Mouse (Mus musculus) hindbrain, postnatal 0 days (tissue): ENCODE results near the gene Mastl. TPM values are rescaled to one million over a fixed set of nuclear protein-coding genes. Genes with fewer than 3 reads are reported as not detected.

Experiments
- ATAC-seq: fragments of 200-750 bp; cut with Nextera tagmentation; 2 replicates; pipeline ENCODE4 v1.8.0; 2017; ENCODE audit warnings: mild to moderate bottlenecking, moderate TSS enrichment, moderate library complexity
- DNase-seq: peaks from one replicate; pipeline ENCODE4 v3.0.0-alpha.2; 2015; ENCODE audit warnings: low spot score
- H3K27ac ChIP-seq: fragments of 300-500 bp; sonication (generic); 2 replicates; pipeline ENCODE4 v1.5.1; 2014; ENCODE audit warnings: mild to moderate bottlenecking
- H3K27me3 ChIP-seq: fragments of 300-500 bp; sonication (generic); 2 replicates; pipeline ENCODE4 v1.6.1; 2014; ENCODE audit warnings: low read length, mixed read lengths; ENCODE audit not compliant: insufficient read depth
- H3K36me3 ChIP-seq: fragments of 300-500 bp; sonication (generic); 2 replicates; pipeline ENCODE4 v1.6.1; 2014; ENCODE audit warnings: low read length, mixed read lengths; ENCODE audit not compliant: insufficient read depth
- H3K4me1 ChIP-seq: fragments of 300-500 bp; sonication (generic); 2 replicates; pipeline ENCODE4 v1.6.1; 2014; ENCODE audit warnings: antibody characterized with exemption, low read length, mixed read lengths; ENCODE audit not compliant: insufficient read depth
- H3K4me2 ChIP-seq: fragments of 300-500 bp; sonication (generic); 2 replicates; pipeline ENCODE4 v1.6.1; 2014; ENCODE audit warnings: low read depth, mild to moderate bottlenecking, low read length, moderate library complexity, mixed read lengths
- H3K4me3 ChIP-seq: fragments of 300-500 bp; sonication (generic); 2 replicates; pipeline ENCODE4 v1.5.1; 2014; ENCODE audit warnings: low read length
- H3K9ac ChIP-seq: fragments of 300-500 bp; sonication (generic); replicated peaks from 2 replicates; pipeline ENCODE4 v1.6.1; 2014; ENCODE audit warnings: mild to moderate bottlenecking, low read length, moderate library complexity, mixed read lengths
- H3K9me3 ChIP-seq: fragments of 300-500 bp; sonication (generic); 2 replicates; pipeline ENCODE4 v1.6.1; 2016; ENCODE audit warnings: low read length, mixed read lengths
- CTCF ChIP-seq: IDR thresholded peaks from 2 replicates; pipeline ENCODE4 v1.5.1; 2016; ENCODE audit warnings: antibody characterized with exemption, control low read depth, low read depth
- WGBS: fragments of 180-500 bp; shearing (Covaris S2); extraction: QIAGEN DNeasy Blood & Tissue Kit; methylation state at CpG from one replicate; pipeline ENCODE4 v1.1.7; 2014; 5-methylcytosine and 5-hydroxymethylcytosine counted together
- polyA plus RNA-seq: library from polyadenylated mRNA; unstranded; fragments of >200 nt; fragmentation: Nextera tagmentation; extraction: Ambion mirVana; gene quantifications from 2 replicates; pipeline ENCODE4 v1.2.1, GENCODE M21; 2015
- total RNA-seq: library from RNA; depleted of rRNA; stranded (reverse); fragments of >200 nt; gene quantifications from 2 replicates; pipeline ENCODE4 v1.2.3, GENCODE M21; 2014

Mastl gene
- total and polyA plus RNA-seq, 2 experiments from 2014 or later = 2.2 to 2.5 TPM

GRCm38 (mm10) chr2:23077693-23078092 lies 78.1 kb downstream of the Mastl start:
- WGBS = 89% methylated on average over 5 of the region's 5 CpGs
- TF ChIP-seq CTCF = no peak
- H3K27me3 ChIP-seq = no peaks in the 10 kb centered on the region

DNA sequence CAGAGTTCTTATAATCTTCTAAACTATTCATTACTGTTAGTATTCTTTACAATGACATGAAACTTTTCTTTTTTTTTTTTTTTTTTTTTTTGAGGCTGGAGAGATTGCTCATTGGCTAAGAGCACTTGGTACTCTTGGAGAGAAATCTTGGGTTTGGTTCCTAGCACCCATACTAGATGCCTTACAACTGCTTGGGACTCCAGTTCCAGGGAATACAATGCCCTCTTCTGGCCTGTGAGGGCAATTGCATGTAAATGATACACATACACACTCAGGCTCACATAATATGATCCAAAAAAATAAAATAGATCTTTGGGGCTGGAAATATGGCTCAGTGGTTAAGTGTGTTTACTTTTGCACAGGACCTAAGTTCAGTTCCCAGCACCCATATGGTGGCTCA lies 79.0 kb downstream of the Mastl start:
- Histone ChIP-seq H3K27me3 (no peaks in the 10 kb centered on the region), H3K4me1 (no peaks in the 10 kb centered on the region), H3K27ac (no peak overlapping the region), H3K36me3 (peaks cover 19% of the 10 kb centered on the region), H3K4me3 (no peak overlapping the region), H3K9me3 (no peaks in the 10 kb centered on the region), H3K9ac (no peak overlapping the region), H3K4me2 (no peak overlapping the region)
- ATAC-seq (no peak), DNase-seq (no peak)
- TF ChIP-seq CTCF = peak; percentile 22; the same call in 1 of the 2 replicates

More at GRCm38 (mm10) chr2:23077693-23078092, 78.1 kb downstream of the Mastl start:
- Histone ChIP-seq H3K36me3 (peaks cover 19% of the 10 kb centered on the region), H3K27ac (no peak overlapping the region), H3K9ac (no peak overlapping the region), H3K9me3 (no peaks in the 10 kb centered on the region), H3K4me1 (no peaks in the 10 kb centered on the region), H3K4me2 (no peak overlapping the region), H3K4me3 (no peak overlapping the region)
- DNase-seq = no peak
- ATAC-seq = no peak

DNA sequence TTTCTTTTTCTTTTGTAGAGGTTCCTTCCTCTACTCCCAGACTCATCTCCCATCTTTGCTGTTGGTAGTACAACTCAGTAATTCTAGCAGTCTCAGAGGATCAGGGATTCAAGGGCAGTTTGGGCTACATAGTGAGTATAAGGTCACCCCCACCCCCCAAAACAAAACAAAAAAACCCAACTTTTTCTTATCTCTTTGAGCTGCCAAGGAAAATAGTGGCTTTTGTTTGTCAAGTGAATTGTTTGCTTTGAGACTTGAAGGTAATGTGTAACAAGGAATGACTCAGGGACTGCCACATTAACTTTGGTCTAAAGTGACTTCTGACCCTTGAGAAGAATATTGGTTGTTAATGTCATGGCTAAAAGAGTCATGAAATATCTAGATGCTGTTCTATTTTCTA lies 80.0 kb downstream of the Mastl start:
- no peak for TF ChIP-seq CTCF
- Histone ChIP-seq H3K9ac (no peak overlapping the region), H3K9me3 (no peaks in the 10 kb centered on the region), H3K4me2 (no peak overlapping the region), H3K27ac (no peak overlapping the region), H3K4me3 (no peak overlapping the region), H3K4me1 (no peaks in the 10 kb centered on the region), H3K36me3 (peaks cover 13% of the 10 kb centered on the region), H3K27me3 (no peaks in the 10 kb centered on the region)
- no peak for ATAC-seq
- DNase-seq = no peak

DNA sequence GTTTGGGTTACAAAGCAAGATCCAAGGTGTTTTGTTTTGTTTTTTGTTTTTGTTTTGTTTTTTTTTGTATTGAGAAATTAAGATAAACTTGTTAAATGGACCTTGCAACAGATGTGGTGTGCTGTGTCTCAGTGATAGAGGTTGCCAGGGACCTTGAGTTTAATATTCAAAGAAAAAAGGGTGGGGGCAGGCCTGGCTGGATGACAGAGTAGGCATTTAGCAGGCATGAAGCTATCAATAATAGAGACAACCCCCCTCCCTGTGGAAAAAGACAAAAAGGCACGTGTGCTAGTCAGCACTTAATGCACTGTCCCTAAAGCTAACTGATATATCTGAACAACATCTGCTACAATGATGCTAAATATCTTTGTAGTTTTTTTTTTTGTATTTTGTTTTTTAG lies 84.4 kb downstream of the Mastl start:
- WGBS = 48% methylated on average over 1 of the region's 1 CpGs
- no peak for TF ChIP-seq CTCF
- ATAC-seq = no peak

DNA sequence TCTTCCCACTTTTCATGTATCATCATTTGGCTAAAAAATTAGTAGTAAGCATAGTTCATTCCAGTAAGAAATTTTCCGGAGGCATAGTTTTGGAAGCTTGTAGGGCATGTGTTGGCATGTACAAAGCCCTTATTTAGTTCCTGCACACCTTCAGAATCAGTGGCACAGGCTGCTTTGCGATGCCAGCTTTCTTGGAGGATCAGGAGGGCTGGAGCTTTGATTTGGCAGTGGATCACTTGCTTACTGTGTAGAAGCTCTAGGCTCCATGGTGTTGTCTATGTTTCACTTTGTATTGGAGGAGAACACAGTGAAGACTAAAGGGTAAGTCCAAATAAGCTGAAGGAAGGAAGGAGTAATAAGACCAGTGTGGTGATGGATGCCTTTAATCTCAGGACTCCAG lies 85.3 kb downstream of the Mastl start:
- Histone ChIP-seq H3K27ac (no peak overlapping the region), H3K27me3 (no peaks in the 10 kb centered on the region), H3K9ac (no peak overlapping the region), H3K4me3 (no peak overlapping the region), H3K4me2 (no peak overlapping the region), H3K9me3 (no peaks in the 10 kb centered on the region), H3K36me3 (no peaks in the 10 kb centered on the region), H3K4me1 (no peaks in the 10 kb centered on the region)
- ATAC-seq (no peak), DNase-seq (no peak)
- 73% methylated on average over 2 of the region's 2 CpGs for WGBS
- TF ChIP-seq CTCF = no peak

More for the DNA sequence above, 84.4 kb downstream of the Mastl start:
- no peak for DNase-seq
- Histone ChIP-seq H3K4me2 (no peak overlapping the region), H3K36me3 (no peaks in the 10 kb centered on the region), H3K27me3 (no peaks in the 10 kb centered on the region), H3K27ac (no peak overlapping the region), H3K4me3 (no peak overlapping the region), H3K4me1 (no peaks in the 10 kb centered on the region), H3K9me3 (no peaks in the 10 kb centered on the region), H3K9ac (no peak overlapping the region)

DNA sequence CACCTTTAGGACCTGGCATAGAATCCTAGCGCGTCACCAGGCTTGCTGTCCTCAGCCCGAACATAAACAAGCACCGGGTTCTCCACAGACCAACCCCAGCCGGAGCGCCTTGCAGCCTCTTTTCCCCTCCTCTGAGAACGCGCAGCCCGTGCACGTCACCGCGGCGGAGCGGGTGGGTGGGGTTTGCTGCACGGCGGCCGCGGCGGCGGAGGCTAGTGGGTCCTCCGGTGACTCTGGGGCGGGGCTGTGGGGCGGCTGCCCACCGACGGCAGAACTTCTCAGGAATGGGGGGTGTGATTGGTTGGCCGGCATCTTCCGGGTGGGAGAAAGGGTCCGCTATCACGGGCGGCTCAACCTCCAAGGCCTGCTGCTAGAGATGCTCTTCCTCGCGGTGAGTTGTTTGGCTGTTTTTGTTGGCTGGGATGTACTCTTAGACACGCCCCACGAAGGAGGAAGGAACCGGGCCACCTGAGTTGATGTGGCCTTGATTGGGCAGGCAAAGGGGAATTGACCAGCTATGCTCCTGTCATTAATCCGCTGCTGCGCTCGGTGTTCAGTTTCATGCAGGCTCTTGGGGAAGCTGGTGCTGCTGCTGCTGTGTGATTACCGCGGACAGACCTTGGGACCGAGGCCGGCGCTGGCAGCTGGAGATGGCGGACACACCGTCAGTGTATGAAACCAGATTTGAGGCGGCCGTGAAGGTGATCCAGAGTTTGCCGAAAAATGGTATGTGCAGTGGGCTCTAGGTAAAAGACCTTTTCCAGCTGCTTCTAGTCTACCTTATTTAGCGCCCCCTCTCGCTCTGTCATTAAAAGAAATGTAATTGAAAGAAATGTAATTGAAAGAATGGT lies 86.7 kb downstream of the Mastl start:
- Histone ChIP-seq H3K36me3 (no peaks in the 10 kb centered on the region), H3K9ac (peak overlapping the region; percentile 75), H3K4me3 (peak overlapping the region; percentile 54), H3K9me3 (no peaks in the 10 kb centered on the region), H3K27me3 (no peaks in the 10 kb centered on the region), H3K4me2 (peak overlapping the region; percentile 90), H3K27ac (peak overlapping the region; percentile 96), H3K4me1 (no peaks in the 10 kb centered on the region)
- TF ChIP-seq CTCF = peak; percentile 60
- ATAC-seq (peak; percentile 93), DNase-seq (peak; percentile 95)
- 2% methylated on average over 50 of the region's 50 CpGs for WGBS

GRCm38 (mm10) chr2:23068370-23068737 lies 87.5 kb downstream of the Mastl start:
- Histone ChIP-seq H3K27me3 (no peaks in the 10 kb centered on the region), H3K4me2 (peak overlapping the region; percentile 90), H3K9me3 (no peaks in the 10 kb centered on the region), H3K36me3 (no peaks in the 10 kb centered on the region), H3K4me1 (no peaks in the 10 kb centered on the region), H3K27ac (peak overlapping the region; percentile 96), H3K9ac (peak overlapping the region; percentile 75), H3K4me3 (peak overlapping the region; percentile 54)
- WGBS = 0% methylated on average over 21 of the region's 21 CpGs
- ATAC-seq = peak; percentile 67
- TF ChIP-seq CTCF = no peak
- no peak for DNase-seq
